Mouse (Mus musculus) embryonic stem cell, embryonic (primary cell): ENCODE measurements around the gene Gm20388.

ENCODE experiments used
- CTCF ChIA-PET, 4 experiments: fragments of 300-600 bp in 2 of 4; fragments of 350-600 bp in 2 of 4; sonication (Branson Sonifier 250); formaldehyde crosslinking; loops; one replicate each; lab custom pipeline; 2022; ENCODE audit warnings: inconsistent platforms in 2 of 4; lab: Charles Lee
- POLR2A ChIA-PET, 4 experiments: fragments of 300-600 bp in 2 of 4; fragments of 350-600 bp in 2 of 4; sonication (Branson Sonifier 250); formaldehyde crosslinking; loops; one replicate each; lab custom pipeline; 2022; ENCODE audit warnings: antibody characterized with exemption in 4 of 4, inconsistent platforms in 1 of 4; lab: Charles Lee

Gm20388 gene

DNA sequence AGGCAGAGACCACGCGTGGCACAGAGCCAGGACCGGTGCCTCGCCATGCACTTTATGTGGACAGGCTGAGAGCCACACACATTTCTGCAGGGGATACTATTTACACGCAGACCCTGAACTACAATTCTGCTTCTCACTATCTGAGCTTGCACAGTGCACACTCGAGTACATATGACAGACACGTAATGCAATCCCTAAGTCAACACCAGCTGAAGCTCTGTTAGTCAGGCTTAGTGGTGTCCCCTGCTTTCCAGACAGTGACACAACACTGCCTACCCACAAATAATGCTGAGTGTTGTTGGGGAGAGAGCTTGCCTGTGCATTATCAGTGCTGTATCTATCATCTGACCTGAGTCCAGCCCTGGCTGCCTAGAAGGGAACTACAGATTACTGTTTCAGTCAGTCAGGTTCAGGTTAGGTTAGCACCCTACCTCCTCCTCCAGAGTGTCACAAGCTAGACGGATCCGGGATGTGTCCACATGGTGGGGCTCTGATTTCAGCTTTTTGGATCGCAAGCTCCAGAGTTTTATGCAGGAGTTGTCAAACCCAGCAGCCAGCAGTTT is 4092.0 kb downstream of the Gm20388 start:
- ChIA-PET POLR2A (interaction anchor here (0.5 to 24.3 kb wide), 23 partner anchors 8 to 356 kb away, joined by 3 to 614 read pairs (median 6); partner anchors contain the start of genes Abcb10 (in 1 of the 4), Nup133 (in 1 of the 4), Taf5l (in 1 of the 4) and Urb2 (in 1 of the 4)), CTCF (interaction anchor here in 3 of 4 experiments (0.5 to 1.7 kb wide), 9 partner anchors 8 to 487 kb away, joined by 3 to 8 read pairs (median 3); partner anchors contain the start of gene Nup133 (in 1 of the 3))

DNA sequence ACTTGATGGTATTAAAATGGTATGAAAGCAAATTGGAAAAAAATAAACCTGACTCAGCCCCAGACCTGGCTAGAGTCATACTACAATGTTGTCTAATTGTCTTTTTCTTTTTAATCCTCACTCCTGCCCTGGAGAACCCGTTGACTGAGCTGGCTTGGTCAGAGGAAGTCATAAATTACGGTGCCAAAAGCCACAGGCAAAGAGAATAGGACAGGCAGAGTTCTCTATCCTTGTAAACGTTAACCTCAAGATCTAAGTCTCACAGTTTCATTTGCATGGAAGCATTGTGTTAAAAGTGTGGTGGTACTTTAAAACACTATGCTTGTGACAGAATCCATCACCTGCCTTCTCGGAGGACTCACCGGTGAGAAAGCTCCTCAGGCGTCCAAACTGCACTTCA is 4097.2 kb downstream of the Gm20388 start:
- ChIA-PET POLR2A (interaction anchor here in 2 of 4 experiments (1.0 to 27.9 kb wide), 6 partner anchors 4 to 31 kb away, joined by 3 to 614 read pairs (median 24); partner anchors contain the start of genes Taf5l (in 2 of the 2) and Urb2 (in 2 of the 2)), CTCF (interaction anchor here in 1 of 4 experiments (0.9 kb wide), 1 partner anchor 15 kb away, joined by 5 read pairs; no protein-coding TSS in a partner anchor)

DNA sequence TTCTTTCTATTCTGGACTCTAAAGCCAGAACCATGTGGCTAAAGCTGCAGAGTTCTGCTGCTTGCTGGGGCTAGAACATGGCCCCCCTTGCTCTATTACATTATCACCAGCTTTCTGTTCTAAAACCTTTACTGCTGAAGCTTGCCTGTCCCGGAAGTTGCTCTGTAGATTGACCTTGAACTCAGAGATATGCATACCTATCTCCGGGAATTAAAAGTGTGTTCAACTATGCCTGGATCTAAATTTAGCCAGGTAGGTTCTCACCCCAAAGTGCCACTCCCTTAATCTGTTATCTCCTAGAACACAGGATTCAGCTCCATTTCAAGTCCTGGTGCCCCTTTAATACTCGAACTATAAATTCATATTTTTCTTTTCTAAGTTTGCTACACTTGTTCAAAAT is 4100.9 kb downstream of the Gm20388 start:
- CTCF ChIA-PET, result interaction anchor here in 2 of 4 experiments (0.6 to 0.9 kb wide), 3 partner anchors 10 to 61 kb away, joined by 3 to 22 read pairs (median 4); partner anchors contain the start of genes Taf5l (in 1 of the 2) and Urb2 (in 1 of the 2)
- POLR2A ChIA-PET, result interaction anchor here (0.7 to 27.9 kb wide), 19 partner anchors 7 to 332 kb away, joined by 3 to 614 read pairs (median 5); partner anchors contain the start of genes Taf5l (in 4 of the 4), Urb2 (in 3 of the 4), Abcb10 (in 1 of the 4) and Nup133 (in 1 of the 4)

DNA sequence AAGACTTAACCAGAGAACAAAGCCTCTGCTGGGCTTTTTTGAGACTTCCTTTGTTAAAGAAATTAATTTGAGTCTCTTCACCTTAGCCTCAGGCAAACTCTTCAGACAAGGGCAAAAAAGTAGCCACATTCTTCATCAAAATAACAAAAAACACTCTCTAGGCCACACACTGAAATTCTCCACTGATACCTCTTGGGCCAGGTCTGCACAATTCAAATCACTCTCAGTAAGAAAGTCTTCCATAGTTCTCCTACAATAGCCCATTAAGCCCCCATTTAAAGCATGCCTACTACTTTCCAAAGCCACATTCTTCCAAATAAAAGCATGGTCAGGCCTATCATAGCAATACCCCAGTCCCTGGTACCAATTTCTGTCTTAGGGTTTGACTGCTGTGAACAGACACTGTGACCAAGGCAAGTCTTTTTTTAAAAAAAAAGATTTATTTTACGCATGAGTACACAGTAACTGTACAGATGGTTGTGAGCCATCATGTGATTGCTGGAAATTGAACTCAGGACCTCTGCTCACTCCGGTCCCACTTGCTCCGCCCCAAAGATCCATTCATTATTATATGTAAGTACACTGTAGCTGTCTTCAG is 4101.4 kb downstream of the Gm20388 start:
- POLR2A ChIA-PET, result interaction anchor here (0.7 to 27.9 kb wide), 24 partner anchors 8 to 205 kb away, joined by 3 to 614 read pairs (median 5); partner anchors contain the start of genes Taf5l (in 4 of the 4), Urb2 (in 3 of the 4) and Nup133 (in 2 of the 4)

DNA sequence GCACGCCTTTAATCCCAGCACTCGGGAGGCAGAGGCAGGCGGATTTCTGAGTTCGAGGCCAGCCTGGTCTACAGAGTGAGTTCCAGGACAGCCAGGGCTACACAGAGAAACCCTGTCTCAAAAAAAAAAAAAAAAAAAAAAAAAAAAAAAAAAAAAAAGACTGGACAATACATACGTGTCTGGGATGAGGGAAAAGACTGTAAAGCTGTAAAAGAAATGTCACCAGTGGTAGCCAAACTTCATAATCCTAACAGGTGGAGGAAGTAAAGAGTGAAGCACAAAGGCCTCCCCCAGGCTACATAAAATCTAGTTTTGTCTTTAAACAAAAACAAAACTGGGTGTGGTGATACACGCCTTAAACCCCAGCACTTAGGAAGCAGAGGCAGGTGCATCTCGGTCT is 4103.7 kb downstream of the Gm20388 start:
- ChIA-PET CTCF (interaction anchor here in 1 of 4 experiments (1.0 kb wide), 1 partner anchor 12 kb away, joined by 3 read pairs; no protein-coding TSS in a partner anchor), POLR2A (interaction anchor here in 2 of 4 experiments (0.9 to 27.9 kb wide), 10 partner anchors 7 to 390 kb away, joined by 3 to 614 read pairs (median 6); partner anchors contain the start of genes Nup133 (in 1 of the 2), Taf5l (in 1 of the 2) and Urb2 (in 1 of the 2))

More for the DNA sequence above, 4101.4 kb downstream of the Gm20388 start:
- CTCF ChIA-PET, result interaction anchor here in 3 of 4 experiments (0.6 to 0.9 kb wide), 4 partner anchors 9 to 62 kb away, joined by 3 to 22 read pairs (median 4); partner anchors contain the start of genes Taf5l (in 1 of the 3) and Urb2 (in 1 of the 3)

DNA sequence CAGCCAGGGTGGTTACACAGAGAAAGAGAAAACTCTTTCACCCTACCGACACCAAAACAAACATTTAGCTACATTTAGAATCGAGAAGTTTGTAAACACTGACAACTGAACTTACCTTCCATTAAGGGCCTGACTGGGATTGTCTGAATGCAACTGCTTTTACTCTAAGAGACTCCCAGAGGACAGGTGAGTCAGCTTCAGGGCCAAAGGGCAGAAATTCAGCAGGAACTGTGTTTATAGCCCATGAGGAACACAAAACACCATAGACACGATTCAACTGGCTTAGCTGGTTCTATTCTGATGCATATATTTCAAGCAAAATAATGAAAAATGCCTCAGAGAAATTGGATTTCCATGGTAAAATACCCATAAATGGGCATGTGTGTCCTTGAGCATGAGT is 4104.1 kb downstream of the Gm20388 start:
- ChIA-PET POLR2A (interaction anchor here in 2 of 4 experiments (0.9 to 27.9 kb wide), 12 partner anchors 7 to 389 kb away, joined by 3 to 614 read pairs (median 6); partner anchors contain the start of genes Nup133 (in 1 of the 2), Taf5l (in 1 of the 2) and Urb2 (in 1 of the 2)), CTCF (interaction anchor here in 1 of 4 experiments (1.0 kb wide), 1 partner anchor 11 kb away, joined by 3 read pairs; no protein-coding TSS in a partner anchor)

DNA sequence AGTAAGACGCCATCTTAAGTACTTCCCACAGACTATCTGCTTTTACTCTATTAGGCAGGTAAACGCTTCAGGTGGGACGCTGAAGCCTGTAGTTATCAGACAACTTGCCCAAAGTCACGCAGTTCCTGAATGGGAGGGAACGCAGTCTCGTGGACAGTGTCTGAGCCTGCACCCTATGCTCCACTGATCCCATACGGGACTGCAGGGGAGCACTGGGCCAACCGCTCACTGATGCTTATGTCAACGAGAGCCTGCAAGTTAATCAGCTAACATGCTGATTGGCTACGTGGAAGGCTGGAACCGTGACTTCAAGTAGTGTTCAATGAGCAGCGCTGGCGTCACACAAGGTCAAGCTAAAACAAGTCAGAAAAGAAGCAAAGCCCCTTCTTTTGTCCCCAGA is 4109.1 kb downstream of the Gm20388 start:
- CTCF ChIA-PET, result interaction anchor here in 1 of 4 experiments (1.0 kb wide), 1 partner anchor 230 kb away, joined by 3 read pairs; no protein-coding TSS in a partner anchor
- POLR2A ChIA-PET, result interaction anchor here (0.7 to 27.9 kb wide), 15 partner anchors 8 to 309 kb away, joined by 3 to 614 read pairs (median 6); partner anchors contain the start of gene Abcb10 (in 1 of the 4)

DNA sequence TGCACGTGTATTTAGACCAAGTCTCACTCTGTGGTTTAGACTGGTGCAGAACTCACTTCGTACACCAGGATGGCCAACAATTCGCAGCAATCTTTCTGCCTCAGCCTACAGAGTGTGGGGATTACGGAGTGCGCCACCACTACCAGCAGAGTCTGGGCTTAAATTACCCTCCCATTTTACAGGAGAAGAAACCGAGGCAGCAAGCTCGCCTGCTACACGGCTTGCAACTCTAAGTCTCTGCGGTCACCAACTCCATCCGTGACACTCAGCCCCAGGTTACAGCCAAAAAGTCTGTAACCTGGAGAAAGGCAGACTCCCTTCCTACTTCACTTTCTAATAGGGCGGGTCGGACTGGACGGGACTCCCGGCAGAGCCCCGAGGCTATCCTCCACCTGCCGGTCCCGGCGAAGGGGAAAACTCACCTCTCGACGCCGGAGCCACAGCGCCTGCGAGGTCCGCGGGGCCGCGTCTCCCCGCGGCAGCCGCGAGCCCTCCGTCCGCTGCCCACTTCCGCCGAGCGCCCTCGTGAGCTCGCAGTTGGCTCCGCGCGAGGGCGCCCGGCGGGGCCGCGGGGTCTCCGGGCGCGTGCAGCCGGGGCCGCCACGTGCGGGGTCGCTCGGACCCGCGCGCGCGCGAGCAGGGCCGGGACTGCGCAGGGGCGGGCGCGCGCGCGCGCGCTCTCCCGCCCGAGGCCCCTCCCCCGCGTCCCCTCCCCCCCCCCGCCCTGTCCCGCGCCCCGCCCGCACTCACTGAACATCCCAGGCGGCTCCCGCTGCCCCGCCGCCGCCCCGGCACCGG is 4110.0 kb downstream of the Gm20388 start:
- ChIA-PET CTCF (interaction anchor here in 2 of 4 experiments (1.0 to 1.3 kb wide), 2 partner anchors 9 to 231 kb away, joined by 3 read pairs; no protein-coding TSS in a partner anchor), POLR2A (interaction anchor here (0.6 to 27.9 kb wide), 20 partner anchors 9 to 308 kb away, joined by 3 to 614 read pairs (median 5); partner anchors contain the start of gene Abcb10 (in 3 of the 4))

DNA sequence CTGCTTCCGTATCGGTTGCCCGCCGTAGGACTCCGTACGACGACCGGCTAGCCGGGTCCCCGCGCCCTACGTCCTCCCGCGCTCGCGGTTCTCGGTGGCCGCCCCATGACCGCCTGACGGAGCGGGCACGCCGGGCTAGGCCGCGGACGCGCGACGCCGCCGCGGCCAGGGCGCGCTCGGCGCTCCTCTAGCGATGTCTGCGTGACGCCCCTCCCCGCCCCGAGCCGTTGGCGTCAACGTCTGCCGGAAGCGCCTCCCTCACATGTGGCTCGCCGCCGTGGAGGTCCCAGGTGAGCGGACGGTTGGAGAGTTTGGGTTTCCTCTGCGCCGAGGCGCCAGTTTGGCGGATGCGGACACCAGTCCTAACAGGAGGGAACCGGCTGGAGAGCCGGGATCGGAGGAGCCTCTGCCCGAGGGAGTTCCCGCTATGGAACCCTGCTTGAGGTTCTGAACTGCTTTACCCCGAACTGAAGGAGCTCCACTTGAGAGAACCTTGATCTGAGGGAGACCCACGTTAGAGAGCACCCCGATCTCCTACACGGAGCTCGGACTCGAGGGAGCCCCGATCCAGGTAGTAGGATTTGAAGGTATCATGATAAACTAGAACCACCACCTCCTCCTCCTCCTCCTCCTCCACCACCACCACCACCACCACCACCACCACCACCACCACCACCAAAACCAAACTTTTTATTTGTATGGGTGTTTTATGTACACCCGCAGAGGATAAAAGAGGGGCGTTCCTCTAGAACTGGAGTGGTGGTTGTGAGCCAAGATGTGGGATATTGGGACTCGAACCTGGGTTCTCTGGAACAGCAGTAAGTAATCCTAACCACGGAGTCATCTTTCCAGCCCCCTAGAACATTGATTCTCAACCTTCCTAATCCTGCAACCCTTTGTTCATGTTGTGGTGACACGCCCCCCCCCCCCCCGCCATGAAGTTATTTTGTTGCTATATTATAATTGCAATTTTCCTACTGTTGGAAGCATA is 4110.9 kb downstream of the Gm20388 start, which contains the start of the genes Taf5l and Urb2:
TSS of gene Taf5l (minus strand) at position 161 of the 991 bp plus-strand sequence.
TSS of gene Urb2 (plus strand) at position 272 of the 991 bp plus-strand sequence.
- CTCF ChIA-PET, result interaction anchor here in 1 of 4 experiments (1.3 kb wide), 1 partner anchor 10 kb away, joined by 3 read pairs; no protein-coding TSS in a partner anchor
- POLR2A ChIA-PET, result interaction anchor here (0.6 to 27.9 kb wide), 26 partner anchors 9 to 1439 kb away, joined by 3 to 614 read pairs (median 5); partner anchors contain the start of genes Abcb10 (in 3 of the 4) and Nup133 (in 1 of the 4)

DNA sequence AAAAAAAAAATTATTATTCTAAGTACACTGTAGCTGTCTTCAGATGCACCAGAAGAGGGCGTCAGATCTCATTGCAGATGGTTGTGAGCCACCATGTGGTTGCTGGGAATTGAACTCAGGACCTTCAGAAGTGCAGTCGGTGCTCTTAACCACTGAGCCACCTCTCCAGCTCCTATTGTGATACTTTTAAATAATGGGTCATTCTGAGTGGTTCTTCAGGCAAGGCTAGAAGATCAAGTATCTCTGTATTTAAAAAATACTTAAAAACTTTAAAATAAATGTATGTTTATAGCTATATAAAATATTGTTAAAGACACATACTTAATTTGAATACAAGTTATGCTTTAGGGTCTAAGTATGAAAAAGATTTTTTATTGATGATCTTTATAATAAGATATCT is 4115.6 kb downstream of the Gm20388 start:
- POLR2A ChIA-PET, result interaction anchor here in 3 of 4 experiments (0.9 to 27.9 kb wide), 15 partner anchors 9 to 77 kb away, joined by 3 to 614 read pairs (median 4); partner anchors contain the start of gene Nup133 (in 2 of the 3)
- CTCF ChIA-PET, result interaction anchor here in 3 of 4 experiments (0.7 to 1.8 kb wide), 6 partner anchors 12 to 323 kb away, joined by 3 to 4 read pairs (median 3); no protein-coding TSS in a partner anchor

DNA sequence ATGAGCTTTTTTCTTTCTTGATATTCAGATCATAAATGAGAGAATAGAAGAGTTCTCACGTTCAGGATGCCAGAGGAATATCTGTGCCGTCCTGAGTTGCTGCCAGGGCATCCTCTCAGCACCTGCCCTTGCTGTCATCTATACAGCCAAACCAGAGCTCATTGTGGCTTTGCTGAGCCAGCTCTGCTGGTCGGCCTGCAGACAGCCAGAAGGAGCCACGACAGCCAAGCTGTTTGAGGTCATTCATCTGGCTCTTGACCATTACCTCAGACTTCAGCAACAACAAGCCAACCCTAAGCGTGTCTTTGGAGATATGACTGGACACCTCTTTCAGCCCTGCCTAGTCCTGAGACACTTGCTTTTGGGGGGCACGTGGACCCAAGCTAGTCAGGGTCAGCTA is 4117.2 kb downstream of the Gm20388 start:
- ChIA-PET CTCF (interaction anchor here in 1 of 4 experiments (1.4 kb wide), 1 partner anchor 102 kb away, joined by 3 read pairs; no protein-coding TSS in a partner anchor), POLR2A (interaction anchor here in 3 of 4 experiments (0.6 to 27.9 kb wide), 12 partner anchors 9 to 321 kb away, joined by 3 to 614 read pairs (median 4); partner anchors contain the start of gene Nup133 (in 1 of the 3))

DNA sequence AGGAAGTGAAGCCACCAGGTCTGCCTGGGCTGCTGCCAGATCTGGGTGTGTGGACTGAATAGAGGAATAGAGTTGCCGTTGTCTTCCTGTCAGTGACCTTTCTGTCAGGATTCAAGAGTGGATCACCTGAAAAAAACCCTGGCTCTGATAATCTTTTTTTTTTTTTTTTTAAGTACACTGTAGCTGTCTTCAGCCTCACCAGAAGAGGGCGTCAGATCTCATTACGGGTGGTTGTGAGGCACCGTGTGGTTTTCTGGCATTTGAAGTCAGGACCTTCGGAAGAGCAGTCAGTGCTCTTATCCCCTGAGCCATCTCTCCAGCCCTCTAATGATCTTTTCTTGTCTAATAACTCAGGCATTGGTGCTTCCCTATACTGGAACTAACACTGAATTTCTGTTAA is 4122.8 kb downstream of the Gm20388 start:
- ChIA-PET CTCF (interaction anchor here (0.5 to 1.2 kb wide), 11 partner anchors 8 to 1262 kb away, joined by 3 to 5 read pairs (median 3); no protein-coding TSS in a partner anchor), POLR2A (interaction anchor here (0.5 to 27.9 kb wide), 11 partner anchors 9 to 644 kb away, joined by 3 to 614 read pairs (median 5); partner anchors contain the start of genes Abcb10 (in 1 of the 4), Taf5l (in 1 of the 4) and Urb2 (in 1 of the 4))

DNA sequence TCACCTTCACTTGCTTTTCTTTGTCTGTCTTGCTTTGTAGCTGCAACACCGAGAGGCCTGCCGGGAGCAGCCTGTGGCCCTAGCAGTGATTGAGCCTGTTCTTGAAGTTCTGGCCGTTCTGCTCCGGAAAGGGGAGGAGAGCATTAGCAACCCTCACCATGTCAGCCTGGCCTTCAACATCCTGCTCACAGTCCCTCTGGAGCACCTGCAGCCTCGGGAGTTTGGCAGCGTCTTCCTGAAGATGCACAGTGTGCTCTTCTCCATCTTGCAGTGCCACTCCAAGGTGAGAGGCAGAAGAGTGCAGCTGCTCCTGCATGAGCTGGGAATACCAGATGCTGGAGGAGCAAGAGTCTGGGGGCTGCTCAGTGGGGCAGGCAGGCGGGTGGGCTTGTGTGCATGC is 4127.5 kb downstream of the Gm20388 start:
- POLR2A ChIA-PET, result interaction anchor here in 2 of 4 experiments (0.7 to 1.9 kb wide), 5 partner anchors 9 to 89 kb away, joined by 3 to 7 read pairs (median 4); partner anchors contain the start of gene Nup133 (in 1 of the 2)
- CTCF ChIA-PET, result no interaction called here

DNA sequence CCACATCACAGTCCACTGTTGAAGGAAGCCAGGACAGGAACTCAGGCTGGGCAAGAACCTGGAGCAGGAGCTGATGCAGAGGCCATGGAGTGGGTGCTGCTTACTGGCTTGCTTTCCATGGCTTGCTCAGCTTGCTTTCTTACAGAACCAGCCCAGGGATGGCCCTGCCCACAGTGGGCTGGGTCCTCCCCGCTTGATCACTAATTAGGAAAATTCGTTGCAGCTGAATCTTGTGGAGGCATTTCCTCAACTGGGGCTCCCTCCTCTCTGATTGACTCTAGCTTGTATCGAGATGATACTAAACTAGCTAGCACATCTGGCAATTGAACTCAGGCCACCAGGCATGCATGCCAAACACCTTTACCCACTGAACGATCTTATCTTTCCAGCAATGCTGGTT is 4128.7 kb downstream of the Gm20388 start:
- ChIA-PET POLR2A (interaction anchor here in 2 of 4 experiments (0.9 to 1.9 kb wide), 8 partner anchors 9 to 63 kb away, joined by 3 to 7 read pairs (median 3); no protein-coding TSS in a partner anchor), CTCF (no interaction called here)

DNA sequence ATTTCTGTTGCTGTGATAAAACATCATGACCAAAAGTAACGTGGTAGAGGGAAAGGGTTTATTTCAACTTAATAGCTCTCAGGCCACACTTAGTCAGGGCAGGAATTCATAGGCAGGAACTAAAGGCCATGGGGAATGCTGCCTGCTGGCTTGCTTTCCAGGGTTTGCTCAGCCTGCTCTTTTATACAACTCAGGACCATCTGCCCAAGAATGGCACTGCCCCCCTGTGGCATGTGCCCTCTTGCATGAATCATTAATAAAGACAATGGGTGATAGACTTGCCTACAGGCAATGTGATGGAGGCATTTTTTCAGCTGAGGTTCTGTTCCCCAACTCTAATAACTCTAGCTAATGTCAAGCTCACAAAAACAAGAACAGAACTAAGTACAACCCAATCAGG is 4131.6 kb downstream of the Gm20388 start:
- ChIA-PET CTCF (no interaction called here), POLR2A (interaction anchor here in 2 of 4 experiments (1.0 to 2.3 kb wide), 6 partner anchors 8 to 60 kb away, joined by 3 to 9 read pairs (median 4); no protein-coding TSS in a partner anchor)
